Mouse (Mus musculus): ENCODE results near the gene Xlr4b. TPM values are rescaled to one million over a fixed set of nuclear protein-coding genes. Genes with fewer than 3 reads are reported as not detected.
"Not testable (repeated sequence)": the region's sequence is repeated elsewhere in the genome, so short reads cannot be mapped to it uniquely, and the experiment has no call there.

Xlr4b gene
- not detected for total RNA-seq (2021)
- long read RNA-seq, experiment 1, result 0 reads
- long read RNA-seq, experiment 2, result 0 reads

GRCm38 (mm10) chrX:73213819-73214564 is at the start of gene Xlr4b:
TSS of gene Xlr4b (plus strand) at chrX:73214333.
- not testable (repeated sequence) for DNase-seq

- DNase-seq, result not testable (repeated sequence)
Observed at GRCm38 (mm10) chrX:73176889-73177288, 37.2 kb upstream of the Xlr4b start, which contains the start of gene Spin2d. TSS of gene Spin2d (minus strand) at chrX:73176989.

GRCm38 (mm10) chrX:73191934-73192333 is 22.2 kb upstream of the Xlr4b start, which contains the start of gene Xlr3b:
TSS of gene Xlr3b (plus strand) at chrX:73192207.
- DNase-seq, result not testable (repeated sequence)

GRCm38 (mm10) chrX:73225365-73225764 is 11.2 kb downstream of the Xlr4b start:
- no peak for DNase-seq

- peak; percentile 67 for DNase-seq
Observed at GRCm38 (mm10) chrX:73227914-73228605, 13.9 kb downstream of the Xlr4b start, which contains the start of gene F8a. TSS of gene F8a (plus strand) at chrX:73228291.

GRCm38 (mm10) chrX:73228606-73229214 is 14.6 kb downstream of the Xlr4b start:
- peak; percentile 52 for DNase-seq

GRCm38 (mm10) chrX:73229288-73229687 is 15.2 kb downstream of the Xlr4b start:
- no peak for DNase-seq

GRCm38 (mm10) chrX:73242821-73243325 is 28.7 kb downstream of the Xlr4b start, which contains the start of gene Xlr4c:
TSS of gene Xlr4c (minus strand) at chrX:73243130.
- not testable (repeated sequence) for DNase-seq

- not testable (repeated sequence) for DNase-seq
Observed at GRCm38 (mm10) chrX:73262428-73262827, 48.3 kb downstream of the Xlr4b start.

GRCm38 (mm10) chrX:73265270-73265669 is 51.1 kb downstream of the Xlr4b start, which contains the start of gene Xlr3c:
TSS of gene Xlr3c (minus strand) at chrX:73265390.
- not testable (repeated sequence) for DNase-seq

Other genes starting within 250 kb of the Xlr4b start
- gene Zfp185, start 227.0 kb upstream of the Xlr4b start, total RNA-seq (2021), result 10 to 100 TPM; 12.5 to 15.7 TPM
- not detected for gene Pnma5, start 177.2 kb upstream of the Xlr4b start, total RNA-seq (2021)
- under 1 TPM in 1 of 2 experiments, not detected in 1; 0.12 TPM for gene Pnma3, start 149.5 kb upstream of the Xlr4b start, total RNA-seq (2021)
- not detected for gene Xlr4a, start 131.9 kb upstream of the Xlr4b start, total RNA-seq (2021)
- under 1 TPM; 0.20 to 0.59 TPM for gene Xlr3a, start 117.2 kb upstream of the Xlr4b start, total RNA-seq (2021)
- gene Gm14685, start 97.3 kb upstream of the Xlr4b start, total RNA-seq (2021), result not detected
- not detected for gene Xlr5b, start 65.5 kb upstream of the Xlr4b start, total RNA-seq (2021)
- gene DXBay18, start 64.9 kb upstream of the Xlr4b start, total RNA-seq (2021), result not detected
- not detected for gene Spin2d, start 37.3 kb upstream of the Xlr4b start, total RNA-seq (2021)
- gene Xlr3b, start 22.1 kb upstream of the Xlr4b start, total RNA-seq (2021), result 1 to 10 TPM; 6.6 to 8.4 TPM
- 1 to 10 TPM; 7.5 to 8.2 TPM for gene F8a, start 14.0 kb downstream of the Xlr4b start, total RNA-seq (2021)
- gene Xlr4c, start 28.8 kb downstream of the Xlr4b start, total RNA-seq (2021), result under 1 TPM in 1 of 2 experiments, not detected in 1; 0.80 TPM
- gene Xlr3c, start 51.1 kb downstream of the Xlr4b start, total RNA-seq (2021), result under 1 TPM; 0.38 to 0.45 TPM
- gene Xlr5a, start 78.6 kb downstream of the Xlr4b start, total RNA-seq (2021), result not detected
- gene Xlr5c, start 78.6 kb downstream of the Xlr4b start, total RNA-seq (2021), result not detected
- not detected for gene Gm45015, start 122.5 kb downstream of the Xlr4b start, total RNA-seq (2021)
- gene Zfp275, start 128.3 kb downstream of the Xlr4b start, total RNA-seq (2021), result 10 to 100 TPM in 1 of 2 experiments, 1 to 10 TPM in 1; 8.5 to 12.8 TPM
- not detected for gene Gm18336, start 184.4 kb downstream of the Xlr4b start, total RNA-seq (2021)
- under 1 TPM in 1 of 2 experiments, not detected in 1; 0.05 TPM for gene Zfp92, start 196.8 kb downstream of the Xlr4b start, total RNA-seq (2021)
- gene Trex2, start 221.0 kb downstream of the Xlr4b start, total RNA-seq (2021), result not detected
- 10 to 100 TPM; 21.2 to 25.1 TPM for gene Haus7, start 244.7 kb downstream of the Xlr4b start, total RNA-seq (2021)